Mouse (Mus musculus): Measurements from ENCODE around the gene Apoa4.

DNA sequence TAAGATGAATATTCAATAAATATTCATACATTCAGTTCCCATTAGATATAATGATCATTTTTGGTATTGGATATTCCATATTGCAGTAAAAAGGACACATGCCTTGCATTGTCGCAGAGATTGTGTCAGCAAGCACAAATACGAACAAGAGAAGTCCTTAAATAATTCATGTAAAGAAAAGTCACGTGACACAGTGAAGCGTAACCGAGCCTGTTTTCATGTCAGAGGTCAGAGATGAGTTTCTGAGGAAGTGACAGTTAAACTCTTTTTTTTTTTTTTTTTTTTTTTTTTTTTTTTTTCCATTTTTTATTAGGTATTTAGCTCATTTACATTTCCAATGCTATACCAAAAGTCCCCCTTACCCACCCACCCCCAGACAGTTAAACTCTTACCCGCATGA, 47.9 kb upstream of the Apoa4 start:
- TF ChIP-seq CTCF (IDR thresholded peaks at IDR 0.05; ENCODE audit: low read depth, low read length) (no peak), POLR2A (IDR thresholded peaks at IDR 0.05; ENCODE audit: borderline replicate concordance, low read depth, low read length) (no peak)
